Mouse (Mus musculus): ENCODE measurements around the gene Bex6.
"Not testable (repeated sequence)": the region's sequence is repeated elsewhere in the genome, so short reads cannot be mapped to it uniquely, and the experiment has no call there.

The Bex6 gene

DNA sequence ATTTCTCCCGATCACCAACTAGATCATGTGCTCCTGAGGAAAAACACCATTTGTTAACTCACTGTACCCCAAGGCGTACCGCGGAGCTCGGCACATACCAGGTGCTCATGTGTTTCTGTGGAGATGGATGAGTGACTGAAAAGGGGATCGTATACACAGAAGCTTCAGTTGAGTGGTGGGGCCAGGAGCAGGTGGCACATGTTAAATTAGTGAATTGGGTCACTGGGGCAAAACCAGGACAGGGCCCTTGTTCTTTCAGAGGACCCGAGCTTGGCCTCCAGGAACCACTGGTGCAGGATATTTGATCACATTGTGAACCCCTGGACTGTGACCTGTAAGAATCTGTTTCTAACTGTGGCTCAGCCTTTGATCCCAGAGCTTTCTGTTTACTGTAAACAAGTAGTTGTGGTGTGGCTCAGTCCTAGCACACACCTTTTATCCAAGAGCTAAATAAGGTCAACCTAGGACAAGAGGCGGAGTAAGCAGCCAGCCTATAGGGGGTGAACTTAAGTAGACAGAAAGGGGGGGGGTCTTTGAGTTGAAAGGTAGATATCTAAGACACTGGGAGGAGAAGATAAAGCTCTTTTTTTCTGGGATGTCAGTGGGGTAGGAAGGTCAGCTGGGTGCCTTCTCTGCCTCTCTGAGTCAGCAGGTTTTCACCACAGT, 5.2 kb upstream of the Bex6 start:
- no peak for DNase-seq (ENCODE audit: low spot score)

GRCm38 (mm10) chr16:32175029-32175428, 4.6 kb upstream of the Bex6 start:
- no peak for DNase-seq (ENCODE audit: low spot score)

DNA sequence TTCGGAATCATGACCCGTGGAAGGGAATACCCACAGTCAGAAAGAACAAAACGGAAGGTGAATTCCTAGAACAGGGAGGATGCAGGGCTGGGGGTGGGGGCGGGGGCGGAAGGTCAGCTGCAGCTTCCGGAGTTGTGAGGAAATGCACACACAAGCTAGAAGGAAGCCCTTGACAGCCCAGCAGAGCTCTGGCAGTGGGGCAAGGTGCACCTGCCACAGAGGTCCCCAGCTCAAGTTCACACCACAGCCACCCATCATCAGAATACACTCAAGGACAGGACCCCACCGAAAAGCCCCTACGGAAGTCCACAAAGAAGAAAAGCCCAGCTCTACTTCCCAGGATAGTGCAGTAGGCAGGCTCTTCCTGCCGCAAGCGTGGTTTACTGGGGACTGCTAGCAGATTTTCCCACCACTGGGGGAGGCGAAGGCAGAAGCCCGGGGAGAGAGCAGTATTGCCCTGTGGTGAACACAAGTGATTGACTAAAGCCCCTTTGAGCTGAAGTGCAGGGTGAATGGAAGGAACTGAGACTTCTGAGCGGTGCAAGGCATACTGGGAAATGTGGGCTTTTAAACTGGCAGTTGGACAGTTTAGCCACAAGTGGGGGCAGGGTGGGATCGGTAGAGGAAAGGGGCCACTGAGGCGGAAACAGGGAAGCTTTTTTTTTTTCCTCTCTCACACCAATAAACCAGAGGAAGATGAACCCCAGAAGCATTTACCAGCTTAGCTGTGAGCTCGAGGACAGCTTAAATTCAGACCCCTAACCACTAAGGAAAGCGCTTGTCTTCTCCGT, 2.5 kb upstream of the Bex6 start:
- DNase-seq (ENCODE audit: low spot score), result no peak

DNA sequence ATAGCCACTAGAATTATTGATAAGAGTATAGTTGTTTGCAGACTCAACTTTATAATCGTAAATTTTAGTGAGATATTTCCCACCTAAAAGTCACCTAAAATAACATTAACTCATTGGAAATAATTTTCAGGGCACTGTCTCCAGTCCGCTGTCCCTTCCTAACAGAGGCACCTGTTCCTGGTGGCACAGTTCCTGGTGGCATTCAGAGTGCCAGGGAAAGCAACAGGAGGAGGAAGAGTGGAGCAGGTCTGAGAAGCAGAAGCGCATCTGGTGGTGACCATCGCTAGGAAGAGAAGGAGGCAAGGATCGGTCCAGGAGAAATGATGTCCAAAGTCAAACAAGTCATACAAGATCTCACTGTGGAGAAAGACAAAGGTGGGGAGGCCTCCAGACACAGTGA, 6.4 kb downstream of the Bex6 start:
- no peak for DNase-seq (ENCODE audit: low spot score)

GRCm38 (mm10) chr16:32189109-32189508, 9.5 kb downstream of the Bex6 start:
- no peak for DNase-seq (ENCODE audit: low spot score)

DNA sequence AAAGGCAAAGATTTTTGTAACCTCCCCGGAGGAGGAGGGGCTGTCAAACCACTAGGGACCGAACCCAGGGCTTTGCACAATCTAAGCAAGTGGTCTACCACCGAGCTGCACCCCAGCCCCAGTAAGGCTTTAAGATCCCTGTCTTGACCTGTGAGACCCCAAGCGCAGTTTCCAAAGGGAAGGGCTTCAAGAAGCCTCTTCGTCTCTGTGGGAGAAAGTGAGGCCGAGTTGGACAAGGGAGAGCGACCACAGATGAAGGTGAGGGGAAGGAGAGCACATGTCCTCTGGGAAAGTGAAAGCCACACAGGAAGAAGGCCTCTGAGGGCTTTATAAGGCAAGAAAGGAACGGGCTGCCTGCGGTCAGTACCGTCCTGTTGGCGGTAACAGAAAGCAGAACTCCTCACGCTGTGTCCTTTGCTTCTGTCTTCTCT, 10.4 kb downstream of the Bex6 start:
- DNase-seq (ENCODE audit: low spot score), result no peak

GRCm38 (mm10) chr16:32200256-32201003, 20.8 kb downstream of the Bex6 start:
- peak; percentile 32 for DNase-seq (ENCODE audit: low spot score)

GRCm38 (mm10) chr16:32201004-32201325, 21.3 kb downstream of the Bex6 start:
- DNase-seq (ENCODE audit: low spot score), result no peak

- peak; percentile 61 for DNase-seq (ENCODE audit: low spot score)
Observed at GRCm38 (mm10) chr16:32202681-32203080, 23.1 kb downstream of the Bex6 start.

DNA sequence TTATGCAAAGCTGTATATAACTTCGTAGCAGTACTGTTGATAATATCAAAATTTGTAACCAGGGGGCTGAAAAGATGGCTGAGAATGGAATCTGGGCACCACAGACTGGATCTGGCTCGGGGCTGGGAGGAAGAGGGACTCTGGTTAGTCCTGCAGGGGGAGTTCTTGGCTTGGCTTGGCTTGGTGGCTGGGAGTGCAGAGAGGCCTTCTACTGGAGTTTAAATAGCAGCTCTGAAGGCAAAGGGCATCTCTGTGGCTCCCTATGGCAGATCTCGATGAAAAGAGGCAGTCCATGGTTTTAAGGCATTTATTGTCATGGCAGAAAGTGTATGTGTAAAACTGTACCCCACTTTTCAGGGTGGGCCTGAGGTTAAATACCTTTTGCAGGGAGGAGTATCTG, 25.3 kb downstream of the Bex6 start:
- DNase-seq (ENCODE audit: low spot score), result peak; percentile 11

DNA sequence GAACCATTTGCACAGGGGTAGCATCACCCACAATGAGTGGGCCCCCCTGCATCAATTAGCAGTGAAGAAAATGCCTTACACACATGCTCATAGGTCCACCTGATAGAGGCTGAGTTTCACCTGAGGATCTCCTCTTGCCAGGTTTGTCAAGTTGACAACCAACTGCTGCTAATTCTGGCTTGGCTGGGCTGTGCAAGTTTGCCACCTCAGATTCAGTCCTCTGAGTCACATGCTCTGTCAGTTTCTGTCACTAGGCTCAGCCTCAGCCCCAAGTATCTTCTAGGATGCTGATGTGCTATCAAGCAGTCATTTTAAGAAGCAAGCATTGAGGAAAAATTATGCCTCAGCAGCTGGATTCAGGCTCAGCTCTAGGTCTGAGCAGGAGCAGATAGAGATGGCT, 34.5 kb downstream of the Bex6 start:
- no peak for DNase-seq (ENCODE audit: low spot score)

GRCm38 (mm10) chr16:32214804-32215576, 35.4 kb downstream of the Bex6 start:
- DNase-seq (ENCODE audit: low spot score), result no peak

DNA sequence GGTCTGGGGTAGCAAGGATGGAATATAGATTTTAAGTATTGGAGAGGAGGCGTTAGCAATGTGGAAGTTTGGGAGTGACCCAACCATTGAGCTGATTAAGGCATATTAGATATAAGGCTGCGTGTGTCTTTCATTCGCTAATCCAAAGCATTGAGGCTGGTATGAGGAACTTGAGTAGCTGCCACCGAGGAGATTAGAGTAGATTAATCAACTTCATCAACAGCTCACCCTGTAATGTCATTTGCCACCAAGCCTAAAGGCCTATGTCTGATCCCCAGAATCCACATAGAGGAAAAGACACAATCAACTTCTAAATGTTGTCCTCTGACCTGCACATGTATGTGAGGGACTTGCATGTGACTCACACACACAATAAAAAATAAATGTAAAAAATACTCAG, 42.2 kb downstream of the Bex6 start:
- no peak for DNase-seq (ENCODE audit: low spot score)

GRCm38 (mm10) chr16:32222399-32222798, 42.8 kb downstream of the Bex6 start:
- no peak for DNase-seq (ENCODE audit: low spot score)

- not testable (repeated sequence) for DNase-seq (ENCODE audit: low spot score)
Observed at GRCm38 (mm10) chr16:32232050-32232449, 52.4 kb downstream of the Bex6 start.
